Mouse (Mus musculus): ENCODE results near the gene Izumo2. TPM values are rescaled to one million over a fixed set of nuclear protein-coding genes. Genes with fewer than 3 reads are reported as not detected.
A peak's percentile ranks its signal among the peaks of the same experiment; 100 is the strongest.

Gene Izumo2
- polyA plus RNA-seq, 1 experiment: not detected

GRCm38 (mm10) chr7:44676611-44677010 is 31.9 kb upstream of the Izumo2 start:
- peak; percentile 79 for DNase-seq
- no peak for TF ChIP-seq CTCF (conservative IDR thresholded peaks at IDR 0.05; ENCODE audit: insufficient read depth, insufficient read length, low read depth, low read length)
- no peak for TF ChIP-seq POLR2A (IDR thresholded peaks at IDR 0.05; ENCODE audit: low read depth, low read length)
- no peaks in the 10 kb centered on the region for H3K36me3 ChIP-seq (ENCODE audit: control insufficient read depth, insufficient read depth, low read length)
- no peak overlapping the region for H3K4me3 ChIP-seq (ENCODE audit: insufficient read depth, low read depth, low read length)
- no peaks in the 10 kb centered on the region for H3K4me1 ChIP-seq (ENCODE audit: control insufficient read depth, insufficient read depth, low read length)
- no peak overlapping the region for H3K27ac ChIP-seq (ENCODE audit: insufficient read depth, low read depth, low read length)
- 25% methylated on average over 2 of the region's 2 CpGs for whole genome bisulfite sequencing
- H3K27me3 ChIP-seq (replicated peaks; ENCODE audit: control insufficient read depth, insufficient read depth, low read length): no peaks in the 10 kb centered on the region

GRCm38 (mm10) chr7:44683656-44684055 is 24.9 kb upstream of the Izumo2 start:
- no peaks in the 10 kb centered on the region for H3K27me3 ChIP-seq (replicated peaks; ENCODE audit: control insufficient read depth, insufficient read depth, low read length)
- H3K36me3 ChIP-seq (ENCODE audit: control insufficient read depth, insufficient read depth, low read length): no peaks in the 10 kb centered on the region
- H3K27ac ChIP-seq (ENCODE audit: insufficient read depth, low read depth, low read length): peak overlapping the region; percentile 61
- WGBS: 33% methylated on average over 8 of the region's 8 CpGs
- DNase-seq: peak; percentile 84
- H3K4me1 ChIP-seq (ENCODE audit: control insufficient read depth, insufficient read depth, low read length): peaks cover 4% of the 10 kb centered on the region; the same call in 1 of the 2 replicates
- H3K4me3 ChIP-seq (ENCODE audit: insufficient read depth, low read depth, low read length): no peak overlapping the region
- no peak for TF ChIP-seq POLR2A (IDR thresholded peaks at IDR 0.05; ENCODE audit: low read depth, low read length)
- no peak for TF ChIP-seq CTCF (conservative IDR thresholded peaks at IDR 0.05; ENCODE audit: insufficient read depth, insufficient read length, low read depth, low read length)

- Histone ChIP-seq H3K4me1 (ENCODE audit: control insufficient read depth, insufficient read depth, low read length) (peaks cover 4% of the 10 kb centered on the region; the same call in 1 of the 2 replicates), H3K36me3 (ENCODE audit: control insufficient read depth, insufficient read depth, low read length) (no peaks in the 10 kb centered on the region), H3K27ac (ENCODE audit: insufficient read depth, low read depth, low read length) (no peak overlapping the region), H3K27me3 (replicated peaks; ENCODE audit: control insufficient read depth, insufficient read depth, low read length) (no peaks in the 10 kb centered on the region), H3K4me3 (ENCODE audit: insufficient read depth, low read depth, low read length) (no peak overlapping the region)
- WGBS: 67% methylated on average over 17 of the region's 17 CpGs
- TF ChIP-seq POLR2A (IDR thresholded peaks at IDR 0.05; ENCODE audit: low read depth, low read length) (no peak), CTCF (conservative IDR thresholded peaks at IDR 0.05; ENCODE audit: insufficient read depth, insufficient read length, low read depth, low read length) (no peak)
- no peak for DNase-seq
Observed at GRCm38 (mm10) chr7:44685531-44686402, 22.8 kb upstream of the Izumo2 start.

GRCm38 (mm10) chr7:44688890-44689289 is 19.7 kb upstream of the Izumo2 start:
- DNase-seq: no peak
- WGBS: 65% methylated on average over 3 of the region's 3 CpGs

GRCm38 (mm10) chr7:44689331-44689730 is 19.2 kb upstream of the Izumo2 start:
- Histone ChIP-seq H3K4me3 (ENCODE audit: insufficient read depth, low read depth, low read length) (no peak overlapping the region), H3K27me3 (replicated peaks; ENCODE audit: control insufficient read depth, insufficient read depth, low read length) (no peaks in the 10 kb centered on the region), H3K27ac (ENCODE audit: insufficient read depth, low read depth, low read length) (no peak overlapping the region), H3K4me1 (ENCODE audit: control insufficient read depth, insufficient read depth, low read length) (no peaks in the 10 kb centered on the region), H3K36me3 (ENCODE audit: control insufficient read depth, insufficient read depth, low read length) (no peaks in the 10 kb centered on the region)
- 75% methylated on average over 7 of the region's 7 CpGs for WGBS
- no peak for DNase-seq
- TF ChIP-seq POLR2A (IDR thresholded peaks at IDR 0.05; ENCODE audit: low read depth, low read length): no peak
- TF ChIP-seq CTCF (conservative IDR thresholded peaks at IDR 0.05; ENCODE audit: insufficient read depth, insufficient read length, low read depth, low read length): no peak

More at GRCm38 (mm10) chr7:44688890-44689289, 19.7 kb upstream of the Izumo2 start:
- no peak overlapping the region for H3K27ac ChIP-seq (ENCODE audit: insufficient read depth, low read depth, low read length)
- H3K4me3 ChIP-seq (ENCODE audit: insufficient read depth, low read depth, low read length): no peak overlapping the region
- H3K36me3 ChIP-seq (ENCODE audit: control insufficient read depth, insufficient read depth, low read length): no peaks in the 10 kb centered on the region
- TF ChIP-seq POLR2A (IDR thresholded peaks at IDR 0.05; ENCODE audit: low read depth, low read length) (no peak), CTCF (conservative IDR thresholded peaks at IDR 0.05; ENCODE audit: insufficient read depth, insufficient read length, low read depth, low read length) (0 out of 2 replicates have a peak, but pooled peaks have one; percentile 21)
- H3K27me3 ChIP-seq (replicated peaks; ENCODE audit: control insufficient read depth, insufficient read depth, low read length): no peaks in the 10 kb centered on the region
- H3K4me1 ChIP-seq (ENCODE audit: control insufficient read depth, insufficient read depth, low read length): no peaks in the 10 kb centered on the region; the same call in 1 of the 2 replicates

- H3K36me3 ChIP-seq (ENCODE audit: control insufficient read depth, insufficient read depth, low read length): no peaks in the 10 kb centered on the region
- H3K27me3 ChIP-seq (replicated peaks; ENCODE audit: control insufficient read depth, insufficient read depth, low read length): no peaks in the 10 kb centered on the region
- peaks cover 4% of the 10 kb centered on the region; the same call in 1 of the 2 replicates for H3K4me1 ChIP-seq (ENCODE audit: control insufficient read depth, insufficient read depth, low read length)
- no peak overlapping the region; the same call in 1 of the 2 replicates for H3K27ac ChIP-seq (ENCODE audit: insufficient read depth, low read depth, low read length)
- peak; percentile 5 for DNase-seq
- TF ChIP-seq CTCF (conservative IDR thresholded peaks at IDR 0.05; ENCODE audit: insufficient read depth, insufficient read length, low read depth, low read length) (no peak), POLR2A (IDR thresholded peaks at IDR 0.05; ENCODE audit: low read depth, low read length) (no peak)
- H3K4me3 ChIP-seq (ENCODE audit: insufficient read depth, low read depth, low read length): no peak overlapping the region
- WGBS: 54% methylated on average over 10 of the region's 10 CpGs
Observed at GRCm38 (mm10) chr7:44693427-44694175, 14.9 kb upstream of the Izumo2 start.
